Mouse (Mus musculus) neural tube, embryonic 14.5 days (tissue): ENCODE results near the gene Pik3ap1. TPM values are rescaled to one million over a fixed set of nuclear protein-coding genes. Genes with fewer than 3 reads are reported as not detected.

Experiments
- ATAC-seq: fragments of 200-750 bp; cut with Nextera tagmentation; 2 replicates; pipeline ENCODE4 v1.8.0; 2017; ENCODE audit warnings: low read depth, mild to moderate bottlenecking, moderate TSS enrichment, moderate library complexity
- H3K27ac ChIP-seq: fragments of 300-500 bp; sonication (generic); 2 replicates; pipeline ENCODE4 v1.5.1; 2014; ENCODE audit warnings: low read depth, mild to moderate bottlenecking, control low read depth, low read length, moderate library complexity, mixed read lengths
- H3K27me3 ChIP-seq: fragments of 300-500 bp; sonication (generic); 2 replicates; pipeline ENCODE4 v1.6.1; 2014; ENCODE audit warnings: low read length; ENCODE audit not compliant: control insufficient read depth, insufficient read depth
- H3K36me3 ChIP-seq: fragments of 300-500 bp; sonication (generic); 2 replicates; pipeline ENCODE4 v1.6.1; 2014; ENCODE audit warnings: low read length, mixed read lengths; ENCODE audit not compliant: control insufficient read depth, insufficient read depth
- H3K4me1 ChIP-seq: fragments of 300-500 bp; sonication (generic); 2 replicates; pipeline ENCODE4 v1.6.1; 2014; ENCODE audit warnings: low read length; ENCODE audit not compliant: control insufficient read depth, insufficient read depth
- H3K4me2 ChIP-seq: fragments of 300-500 bp; sonication (generic); 2 replicates; pipeline ENCODE4 v1.6.1; 2014; ENCODE audit warnings: mild to moderate bottlenecking, low read depth, low read length, control low read depth
- H3K4me3 ChIP-seq: fragments of 300-500 bp; sonication (generic); 2 replicates; pipeline ENCODE4 v1.5.1; 2014; ENCODE audit warnings: low read depth, low read length, control low read depth, mixed read lengths
- H3K9ac ChIP-seq: fragments of 300-500 bp; sonication (generic); replicated peaks from 2 replicates; pipeline ENCODE4 v1.6.1; 2014; ENCODE audit warnings: low read depth, mild to moderate bottlenecking, control low read depth, low read length, mixed read lengths
- H3K9me3 ChIP-seq: fragments of 300-500 bp; sonication (generic); 2 replicates; pipeline ENCODE4 v1.6.1; 2016; ENCODE audit warnings: low read length; ENCODE audit not compliant: control insufficient read depth
- WGBS: fragments of 180-500 bp; shearing (Covaris S2); extraction: QIAGEN DNeasy Blood & Tissue Kit; methylation state at CpG from one replicate; pipeline ENCODE4 v1.1.7; 2014; 5-methylcytosine and 5-hydroxymethylcytosine counted together
- polyA plus RNA-seq: library from polyadenylated mRNA; unstranded; fragments of >200 nt; fragmentation: Nextera tagmentation; extraction: Ambion mirVana; gene quantifications from 2 replicates; pipeline ENCODE4 v1.2.1, GENCODE M21; 2014

Pik3ap1 gene
- polyA plus RNA-seq, 1 experiment from 2014 or later = 0.88 TPM

DNA sequence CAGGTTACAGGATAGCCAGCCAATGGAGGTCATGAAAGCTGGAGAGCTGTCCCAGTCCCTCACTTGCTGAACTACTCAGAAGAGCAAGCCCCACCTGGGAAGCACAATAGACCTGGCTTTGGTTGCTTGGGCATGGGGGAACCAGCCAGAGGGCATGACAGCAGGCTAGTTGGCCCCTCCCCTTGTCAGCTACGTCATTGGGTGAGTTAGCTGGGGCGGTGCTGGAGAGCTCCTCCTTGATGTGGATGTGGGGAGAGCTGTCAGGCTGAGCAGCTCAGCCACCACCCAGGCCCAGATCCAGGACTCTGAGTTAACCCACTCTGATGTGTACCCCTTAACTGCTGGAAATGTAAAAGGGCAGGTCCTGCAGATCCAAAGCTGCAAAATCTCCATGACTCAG lies 24.4 kb downstream of the Pik3ap1 start:
- Histone ChIP-seq H3K4me2 (no peak overlapping the region), H3K27me3 (no peaks in the 10 kb centered on the region), H3K27ac (no peak overlapping the region), H3K9me3 (no peaks in the 10 kb centered on the region), H3K4me3 (no peak overlapping the region), H3K9ac (no peak overlapping the region), H3K4me1 (no peaks in the 10 kb centered on the region), H3K36me3 (no peaks in the 10 kb centered on the region)
- WGBS = 15% methylated on average over 2 of the region's 2 CpGs
- no peak for ATAC-seq

DNA sequence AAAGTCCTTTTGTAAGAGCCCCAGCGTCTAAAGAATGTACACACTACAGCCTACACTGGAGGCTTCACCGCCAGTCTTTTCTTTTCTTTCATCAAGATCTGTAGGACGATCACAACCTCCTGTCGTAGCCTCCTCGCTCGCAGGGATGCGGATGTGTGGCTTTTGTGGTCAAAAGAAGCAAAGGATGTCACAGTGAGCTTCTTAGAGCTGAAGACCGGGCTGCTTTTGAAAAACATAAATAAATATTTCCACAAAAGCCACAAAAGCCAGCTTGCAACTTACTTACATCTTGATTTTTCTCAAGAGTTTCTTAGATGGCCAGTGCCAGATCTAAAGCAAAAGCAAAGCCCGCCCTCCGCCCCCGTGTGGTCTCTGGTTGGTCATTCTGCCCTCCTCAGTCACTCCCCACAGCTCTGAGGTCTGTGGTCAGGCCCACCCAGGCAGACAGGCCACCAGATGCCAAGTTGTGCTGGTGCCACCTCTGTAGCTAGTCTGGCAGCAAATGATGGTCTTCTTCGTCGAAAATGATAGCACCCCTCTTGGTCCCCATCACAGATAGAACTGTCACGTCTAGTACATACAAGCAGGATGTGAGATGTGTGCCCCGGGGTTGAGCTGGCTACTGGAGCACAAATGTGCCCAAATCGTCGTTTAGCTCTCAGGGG lies 30.5 kb downstream of the Pik3ap1 start:
- no peak for ATAC-seq
- Histone ChIP-seq H3K4me1 (no peaks in the 10 kb centered on the region), H3K4me2 (no peak overlapping the region), H3K4me3 (no peak overlapping the region), H3K27ac (no peak overlapping the region), H3K9ac (no peak overlapping the region), H3K9me3 (no peaks in the 10 kb centered on the region), H3K36me3 (no peaks in the 10 kb centered on the region), H3K27me3 (no peaks in the 10 kb centered on the region)
- 90% methylated on average over 17 of the region's 17 CpGs for WGBS

- WGBS = 91% methylated on average over 3 of the region's 3 CpGs
- no peaks in the 10 kb centered on the region for H3K9me3 ChIP-seq
These were observed 35.3 kb downstream of the Pik3ap1 start for GRCm38 (mm10) chr19:41349624-41350023.

DNA sequence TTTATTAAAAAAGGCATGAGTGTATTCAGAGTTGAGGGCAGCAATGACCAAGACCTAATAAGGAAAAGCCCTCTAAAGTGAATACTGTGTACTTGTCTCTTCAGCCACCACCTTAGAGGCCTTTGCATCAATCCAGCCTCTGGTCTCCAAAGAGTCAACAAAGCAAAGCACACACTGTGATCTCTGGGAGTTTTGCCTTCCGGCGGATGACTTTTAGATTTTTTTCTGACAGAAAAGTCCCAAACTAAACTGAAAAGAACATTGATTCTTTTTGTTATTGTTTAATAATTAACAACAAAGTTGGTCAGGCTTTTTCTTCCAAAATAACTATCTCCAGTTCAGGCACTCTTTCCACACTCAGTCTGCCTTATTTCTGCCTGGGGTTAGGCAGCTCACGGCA lies 36.7 kb downstream of the Pik3ap1 start:
- no peak for ATAC-seq
- no peaks in the 10 kb centered on the region for H3K27me3 ChIP-seq
- H3K36me3 ChIP-seq = no peaks in the 10 kb centered on the region
- H3K4me1 ChIP-seq = peaks cover 5% of the 10 kb centered on the region; the same call in 1 of the 2 replicates
- no peaks in the 10 kb centered on the region for H3K9me3 ChIP-seq
- no peak overlapping the region for H3K4me2 ChIP-seq
- no peak overlapping the region for H3K4me3 ChIP-seq
- no peak overlapping the region for H3K9ac ChIP-seq
- H3K27ac ChIP-seq = no peak overlapping the region
- WGBS = 89% methylated on average over 3 of the region's 3 CpGs

More at GRCm38 (mm10) chr19:41349624-41350023, 35.3 kb downstream of the Pik3ap1 start:
- Histone ChIP-seq H3K4me3 (no peak overlapping the region), H3K4me1 (peaks cover 5% of the 10 kb centered on the region; the same call in 1 of the 2 replicates), H3K27me3 (no peaks in the 10 kb centered on the region), H3K36me3 (no peaks in the 10 kb centered on the region), H3K4me2 (no peak overlapping the region), H3K27ac (no peak overlapping the region), H3K9ac (no peak overlapping the region)
- ATAC-seq = no peak

- H3K9ac ChIP-seq = no peak overlapping the region
- H3K36me3 ChIP-seq = no peaks in the 10 kb centered on the region
- no peaks in the 10 kb centered on the region for H3K27me3 ChIP-seq
- no peak overlapping the region for H3K4me2 ChIP-seq
- no peak overlapping the region for H3K4me3 ChIP-seq
- 78% methylated on average over 4 of the region's 4 CpGs for WGBS
- peaks cover 5% of the 10 kb centered on the region; the same call in 1 of the 2 replicates for H3K4me1 ChIP-seq
- H3K9me3 ChIP-seq = no peaks in the 10 kb centered on the region
- H3K27ac ChIP-seq = no peak overlapping the region
- ATAC-seq = no peak
These were observed 37.6 kb downstream of the Pik3ap1 start for GRCm38 (mm10) chr19:41347326-41347725.

DNA sequence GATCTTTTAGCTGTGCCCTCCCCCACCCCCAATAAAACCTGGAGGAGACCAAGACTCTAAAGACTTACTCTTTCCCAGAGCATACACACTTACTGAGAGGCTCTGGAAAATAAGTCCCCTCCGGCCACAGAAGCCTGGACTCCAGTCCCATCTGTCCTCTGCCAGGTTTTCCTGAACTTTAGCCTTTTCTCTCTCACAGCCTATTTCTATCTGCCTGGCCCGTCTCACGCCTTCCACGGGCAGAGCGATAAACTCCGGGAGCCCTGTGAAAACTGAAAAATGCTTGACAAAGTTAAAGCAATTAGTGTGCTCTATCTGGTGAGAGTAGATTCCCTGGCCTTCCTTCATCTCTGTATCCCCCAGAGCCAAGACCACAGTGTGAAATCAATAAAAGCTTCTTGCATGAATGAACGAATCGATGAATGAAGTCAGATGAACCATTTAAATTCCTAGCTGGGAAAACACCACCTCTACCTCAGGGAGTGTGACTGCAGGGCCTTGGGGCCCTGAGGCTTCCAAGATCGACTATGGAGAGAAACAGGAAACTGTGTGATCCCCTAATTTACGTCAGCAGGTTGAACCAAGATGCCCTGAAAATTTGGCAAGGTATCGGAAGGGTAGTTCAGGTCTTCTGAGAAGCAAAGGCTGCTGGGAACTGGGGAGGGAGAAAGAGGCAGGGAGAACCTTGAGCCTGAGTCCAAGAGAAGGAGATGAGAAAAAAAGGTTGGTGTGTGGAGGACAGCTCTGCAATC lies 38.6 kb downstream of the Pik3ap1 start:
- Histone ChIP-seq H3K4me1 (peaks cover 5% of the 10 kb centered on the region; the same call in 1 of the 2 replicates), H3K27ac (no peak overlapping the region), H3K4me2 (no peak overlapping the region), H3K27me3 (no peaks in the 10 kb centered on the region), H3K9ac (no peak overlapping the region), H3K36me3 (no peaks in the 10 kb centered on the region), H3K9me3 (no peaks in the 10 kb centered on the region), H3K4me3 (no peak overlapping the region)
- no peak; the same call in 1 of the 2 replicates for ATAC-seq
- 48% methylated on average over 11 of the region's 11 CpGs for WGBS

GRCm38 (mm10) chr19:41345028-41345741 lies 39.7 kb downstream of the Pik3ap1 start:
- 0 out of 2 replicates have a peak overlapping the region, but pooled peaks have one; percentile 12 for H3K27ac ChIP-seq
- no peaks in the 10 kb centered on the region for H3K9me3 ChIP-seq
- no peaks in the 10 kb centered on the region for H3K36me3 ChIP-seq
- H3K4me3 ChIP-seq = no peak overlapping the region
- no peak overlapping the region for H3K4me2 ChIP-seq
- H3K4me1 ChIP-seq = peaks cover 5% of the 10 kb centered on the region; the same call in 1 of the 2 replicates
- WGBS = 30% methylated on average over 11 of the region's 11 CpGs
- no peak overlapping the region for H3K9ac ChIP-seq
- ATAC-seq = no peak
- H3K27me3 ChIP-seq = no peaks in the 10 kb centered on the region

- no peaks in the 10 kb centered on the region for H3K27me3 ChIP-seq
- H3K27ac ChIP-seq = no peak overlapping the region
- no peaks in the 10 kb centered on the region for H3K9me3 ChIP-seq
- no peak for ATAC-seq
- no peak overlapping the region for H3K4me2 ChIP-seq
- H3K4me3 ChIP-seq = no peak overlapping the region
- no peak overlapping the region for H3K9ac ChIP-seq
- no peaks in the 10 kb centered on the region for H3K36me3 ChIP-seq
- WGBS = 76% methylated on average over 8 of the region's 8 CpGs
- H3K4me1 ChIP-seq = peaks cover 5% of the 10 kb centered on the region; the same call in 1 of the 2 replicates
These were observed 40.3 kb downstream of the Pik3ap1 start for GRCm38 (mm10) chr19:41344666-41345027.
